Mouse (Mus musculus): ENCODE measurements at regions not wholly inside any gene's neighbourhood (a gene's known extent, or its start where the extent isn't known, plus 50 kb on each side); places are given as distances from the start of the nearest gene placed in this dataset.

GRCm38 (mm10) chr2:129955260-129955691 is 56.9 kb upstream of the Tgm3 start:
- DNase-seq, result peak; percentile 12

GRCm38 (mm10) chr2:129958120-129958519 is 54.0 kb upstream of the Tgm3 start:
- peak; percentile 12 for DNase-seq

GRCm38 (mm10) chr2:129960364-129960763 is 51.8 kb upstream of the Tgm3 start:
- no peak for DNase-seq

GRCm38 (mm10) chr2:129961522-129961921 is 50.6 kb upstream of the Tgm3 start:
- no peak for DNase-seq

All from kidney, postnatal 10 days (tissue).